Mouse (Mus musculus) CH12.LX (cell line): ENCODE measurements around the gene Thy1.

Experiments used
- CTCF ChIP-seq, 2 experiments: IDR thresholded peaks in 1 of 2; conservative IDR thresholded peaks in 1 of 2; 2 replicates each; pipeline ENCODE4 v1.5.1; 2011 to 2012; ENCODE audit warnings: low read depth in 2 of 2, low read length in 2 of 2, improper control_type of control experiment in 1 of 2, inconsistent platforms in 1 of 2, mild to moderate bottlenecking in 1 of 2, moderate library complexity in 1 of 2
- E2F4 ChIP-seq: IDR thresholded peaks from 2 replicates; pipeline ENCODE4 v1.6.1; 2011; ENCODE audit warnings: low read depth, low read length, improper control_type of control experiment; ENCODE audit not compliant: insufficient replicate concordance
- HCFC1 ChIP-seq: IDR thresholded peaks from 2 replicates; pipeline ENCODE4 v1.6.1; 2012; ENCODE audit warnings: low read depth, mild to moderate bottlenecking, inconsistent platforms, low read length, improper control_type of control experiment
- MAX ChIP-seq: IDR thresholded peaks from 2 replicates; pipeline ENCODE4 v1.6.1; 2011; ENCODE audit warnings: low read length, improper control_type of control experiment
- MAZ ChIP-seq: IDR thresholded peaks from 2 replicates; pipeline ENCODE4 v1.6.1; 2012; ENCODE audit warnings: low read depth, mild to moderate bottlenecking, inconsistent platforms, low read length, improper control_type of control experiment, moderate library complexity
- POLR2A ChIP-seq: IDR thresholded peaks from 2 replicates; pipeline ENCODE4 v1.6.1; 2011; ENCODE audit warnings: low read depth, mild to moderate bottlenecking, improper control_type of control experiment, low read length
- SMC3 ChIP-seq: IDR thresholded peaks from 2 replicates; pipeline ENCODE4 v1.6.1; 2011; ENCODE audit warnings: low read depth, low read length, improper control_type of control experiment
- TBP ChIP-seq: conservative IDR thresholded peaks from 2 replicates; pipeline ENCODE4 v1.6.1; 2011; ENCODE audit warnings: low read depth, low read length, improper control_type of control experiment
- USF2 ChIP-seq: conservative IDR thresholded peaks from 2 replicates; pipeline ENCODE4 v1.6.1; 2011; ENCODE audit warnings: low read depth, low read length, improper control_type of control experiment
- ZC3H11A ChIP-seq: IDR thresholded peaks from 2 replicates; pipeline ENCODE4 v1.6.1; 2012; ENCODE audit warnings: low read depth, mild to moderate bottlenecking, inconsistent platforms, low read length, improper control_type of control experiment
- ZMIZ1 ChIP-seq: IDR thresholded peaks from 2 replicates; pipeline ENCODE4 v1.6.1; 2012; ENCODE audit warnings: low read depth, mild to moderate bottlenecking, inconsistent platforms, low read length, improper control_type of control experiment
- ZNF384 ChIP-seq: IDR thresholded peaks from 2 replicates; pipeline ENCODE4 v1.6.1; 2012; ENCODE audit warnings: low read depth, low read length, improper control_type of control experiment, inconsistent platforms

DNA sequence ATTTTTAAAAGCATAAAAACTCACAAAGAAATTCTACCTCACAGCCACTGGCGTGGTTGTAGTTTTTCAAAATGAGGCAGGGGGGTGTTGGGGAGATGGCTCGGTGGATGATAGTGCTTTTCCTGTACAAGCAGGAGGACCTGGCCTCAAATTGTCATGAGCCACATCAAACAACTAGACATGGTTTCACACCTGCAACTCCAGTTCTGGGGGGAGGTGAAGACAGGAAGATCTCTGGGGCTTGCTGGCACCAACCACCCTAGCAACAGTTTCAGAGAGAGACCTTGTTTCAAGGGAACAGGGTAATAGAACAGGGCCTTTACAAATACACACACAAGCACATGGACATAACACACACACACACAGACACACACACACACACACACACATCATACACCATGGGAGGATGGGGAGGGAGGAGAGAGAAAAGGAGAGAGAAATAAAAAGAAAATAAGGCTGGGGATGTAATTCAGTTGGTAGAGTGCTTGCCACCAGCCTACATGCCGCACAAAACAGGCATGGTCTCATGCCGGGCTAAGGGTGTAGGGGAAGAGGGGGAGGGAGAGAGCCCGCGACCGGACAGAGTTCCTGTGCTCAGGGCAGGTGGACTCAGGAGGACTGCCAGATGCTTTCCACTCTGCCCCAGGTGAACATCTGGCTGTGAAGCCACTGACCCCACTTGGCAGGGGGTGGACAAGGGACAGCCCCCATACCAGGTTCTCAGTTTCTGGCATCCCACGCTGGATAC, 20.9 kb upstream of the Thy1 start:
- TF ChIP-seq ZC3H11A = no peak
- no peak for TF ChIP-seq CTCF (conservative IDR thresholded peaks at IDR 0.05 in 1 of 2, IDR thresholded peaks at IDR 0.05 in 1 of 2; ENCODE audit: low read depth in 2 of 2, low read length in 2 of 2)
- TF ChIP-seq MAX = no peak
- no peak for TF ChIP-seq MAZ
- TF ChIP-seq SMC3 = no peak
- TF ChIP-seq ZNF384 = no peak
- TF ChIP-seq USF2 = no peak
- no peak for TF ChIP-seq HCFC1
- no peak for TF ChIP-seq ZMIZ1
- TF ChIP-seq POLR2A = no peak
- TF ChIP-seq TBP = no peak
- TF ChIP-seq E2F4 = no peak
